Mouse (Mus musculus): ENCODE data around the gene Slc6a1. TPM values are rescaled to one million over a fixed set of nuclear protein-coding genes. Genes with fewer than 3 reads are reported as not detected.
"Not testable (repeated sequence)": the region's sequence is repeated elsewhere in the genome, so short reads cannot be mapped to it uniquely, and the experiment has no call there.

Slc6a1 gene
- polyA plus RNA-seq, 1 experiment from 2014 or later: 0.28 TPM

DNA sequence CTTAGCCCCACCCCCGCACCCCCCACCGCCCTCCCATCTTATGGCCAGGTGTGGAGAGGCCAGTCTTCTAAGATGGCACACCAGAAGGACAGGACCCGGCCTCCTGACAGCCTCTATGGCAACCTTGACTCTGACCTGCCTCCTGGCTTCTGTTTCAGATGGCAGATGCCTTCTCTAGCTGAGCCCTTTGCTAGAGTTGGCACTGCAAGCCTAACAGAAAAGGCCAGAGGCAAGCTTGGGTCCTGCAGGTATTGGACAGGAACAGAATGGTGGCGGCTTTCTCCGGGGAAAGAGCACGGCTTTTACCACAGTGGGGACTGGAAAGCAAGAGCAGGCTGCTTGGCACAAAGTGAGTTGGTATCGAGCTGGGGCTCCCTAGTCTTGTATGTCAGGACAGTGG lies 49.5 kb downstream of the Slc6a1 start:
- Histone ChIP-seq H3K36me3 (no peaks in the 10 kb centered on the region), H3K27ac (no peak overlapping the region), H3K9ac (no peak overlapping the region), H3K27me3 (peaks cover 6% of the 10 kb centered on the region; the same call in 1 of the 2 replicates), H3K4me3 (no peak overlapping the region), H3K9me3 (no peaks in the 10 kb centered on the region), H3K4me1 (peaks cover 10% of the 10 kb centered on the region; the same call in 1 of the 2 replicates), H3K4me2 (no peak overlapping the region)
- ATAC-seq (ENCODE audit: insufficient number of reproducible peaks, low FRiP score, low TSS enrichment, low read depth): no peak
- 83% methylated on average over 7 of the region's 7 CpGs for WGBS

DNA sequence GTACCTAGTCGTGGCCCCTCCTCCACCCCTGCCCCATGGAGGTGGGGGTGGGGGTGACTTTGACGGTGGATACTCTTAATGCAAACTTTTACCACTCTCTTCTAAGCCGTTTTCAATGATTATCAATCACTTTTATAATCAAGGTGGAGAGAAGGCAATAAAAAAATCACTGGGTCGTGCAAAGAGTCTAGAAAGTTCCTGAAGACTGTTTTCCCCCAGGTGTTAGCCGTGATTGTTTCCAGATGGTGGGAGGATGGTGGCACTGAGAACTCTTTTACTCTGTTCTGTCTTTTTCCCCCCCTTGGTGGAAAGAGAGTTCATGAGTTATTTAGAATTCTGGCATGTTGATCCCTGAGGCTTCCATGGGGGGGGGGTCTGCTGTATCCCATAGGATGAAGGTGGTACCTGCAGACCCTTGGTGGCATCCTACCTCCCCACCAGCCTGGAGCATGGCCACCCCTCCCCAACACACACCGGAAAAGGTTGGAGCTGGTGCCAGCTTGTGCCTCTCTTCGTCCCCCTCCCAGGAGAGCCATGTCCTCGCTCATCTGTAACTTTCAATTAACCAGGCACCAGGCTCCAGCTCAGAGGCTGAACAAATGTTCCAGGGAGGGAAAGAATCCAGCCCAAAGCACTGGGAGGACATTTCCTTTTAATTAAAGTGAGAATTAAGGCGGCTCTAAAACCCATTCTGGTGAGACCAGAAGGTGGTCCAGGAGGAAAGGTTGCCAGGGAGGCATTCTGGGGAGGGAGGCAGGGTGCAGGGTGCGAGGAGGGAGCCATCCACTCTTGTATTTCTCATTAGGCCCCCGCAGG lies 53.9 kb downstream of the Slc6a1 start:
- Histone ChIP-seq H3K9ac (no peak overlapping the region), H3K36me3 (no peaks in the 10 kb centered on the region), H3K27me3 (peaks cover 6% of the 10 kb centered on the region; the same call in 1 of the 2 replicates), H3K27ac (no peak overlapping the region), H3K4me3 (no peak overlapping the region), H3K9me3 (no peaks in the 10 kb centered on the region), H3K4me2 (no peak overlapping the region), H3K4me1 (peaks cover 10% of the 10 kb centered on the region; the same call in 1 of the 2 replicates)
- ATAC-seq (ENCODE audit: insufficient number of reproducible peaks, low FRiP score, low TSS enrichment, low read depth): no peak
- WGBS: 19% methylated on average over 11 of the region's 11 CpGs

DNA sequence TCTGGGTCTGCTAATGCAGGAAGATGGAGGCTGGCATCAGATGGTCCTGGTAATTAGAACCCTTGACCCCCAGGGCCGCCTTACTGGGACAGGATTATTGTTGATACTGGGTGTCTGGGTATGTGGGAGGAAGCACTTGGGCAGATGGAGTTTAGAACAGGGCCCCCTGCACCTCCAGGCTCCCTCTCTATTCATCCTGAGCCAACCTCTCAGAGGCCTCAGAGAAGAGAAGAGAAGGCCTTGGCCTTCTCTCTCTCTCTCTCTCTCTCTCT lies 54.4 kb downstream of the Slc6a1 start:
- no peaks in the 10 kb centered on the region for H3K9me3 ChIP-seq
- H3K4me1 ChIP-seq: peaks cover 10% of the 10 kb centered on the region; the same call in 1 of the 2 replicates
- no peak for ATAC-seq (ENCODE audit: insufficient number of reproducible peaks, low FRiP score, low TSS enrichment, low read depth)
- H3K27ac ChIP-seq: no peak overlapping the region
- H3K36me3 ChIP-seq: no peaks in the 10 kb centered on the region
- peaks cover 6% of the 10 kb centered on the region; the same call in 1 of the 2 replicates for H3K27me3 ChIP-seq
- no peak overlapping the region for H3K4me2 ChIP-seq
- no peak overlapping the region for H3K9ac ChIP-seq
- H3K4me3 ChIP-seq: no peak overlapping the region
- WGBS: 23% methylated on average over 1 of the region's 1 CpGs

DNA sequence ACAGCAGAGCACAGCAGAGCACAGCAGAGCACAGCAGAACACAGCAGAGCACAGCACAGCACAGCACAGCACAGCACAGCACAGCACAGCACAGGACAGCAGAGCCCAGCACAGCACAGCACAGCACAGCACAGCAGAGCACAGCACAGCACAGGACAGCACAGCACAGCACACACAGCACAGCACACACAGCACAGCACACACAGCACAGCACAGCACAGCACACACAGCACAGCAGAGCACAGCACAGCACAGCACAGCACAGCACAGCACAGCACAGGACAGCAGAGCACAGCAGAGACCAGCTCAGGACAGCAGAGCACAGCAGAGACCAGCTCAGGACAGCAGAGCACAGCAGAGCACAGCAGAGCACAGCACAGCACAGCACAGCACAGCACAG lies 58.9 kb downstream of the Slc6a1 start:
- not testable (repeated sequence) for H3K4me2 ChIP-seq; H3K4me1 ChIP-seq; H3K36me3 ChIP-seq; H3K9me3 ChIP-seq; H3K4me3 ChIP-seq; ATAC-seq (ENCODE audit: insufficient number of reproducible peaks, low FRiP score, low TSS enrichment, low read depth); H3K9ac ChIP-seq; H3K27ac ChIP-seq
- peaks cover 12% of the 10 kb centered on the region for H3K27me3 ChIP-seq

DNA sequence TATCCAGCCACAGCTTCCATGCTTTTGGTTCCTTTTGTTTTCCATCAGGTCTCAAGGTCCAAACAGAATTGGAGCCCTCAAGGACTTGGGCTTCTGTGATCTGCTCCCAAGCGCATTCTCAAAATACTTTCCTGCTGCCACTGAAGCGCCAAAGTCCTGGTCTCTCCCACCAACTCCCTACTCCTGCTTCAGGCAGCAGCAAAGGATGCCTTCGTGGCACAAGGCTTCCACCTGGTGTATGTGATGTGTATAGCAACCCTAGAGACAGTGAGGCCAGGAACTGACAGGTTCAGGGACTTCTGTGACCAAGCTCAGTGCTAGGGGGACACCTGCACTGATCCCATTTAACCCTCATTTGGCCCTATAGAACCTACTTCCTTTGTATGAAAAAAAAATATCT lies 61.3 kb downstream of the Slc6a1 start:
- H3K4me1 ChIP-seq: no peaks in the 10 kb centered on the region
- H3K4me3 ChIP-seq: no peak overlapping the region
- H3K27me3 ChIP-seq: peaks cover 28% of the 10 kb centered on the region
- no peak overlapping the region for H3K9ac ChIP-seq
- no peaks in the 10 kb centered on the region for H3K9me3 ChIP-seq
- no peak overlapping the region for H3K4me2 ChIP-seq
- H3K27ac ChIP-seq: no peak overlapping the region
- WGBS: 12% methylated on average over 3 of the region's 3 CpGs
- no peaks in the 10 kb centered on the region for H3K36me3 ChIP-seq
- no peak for ATAC-seq (ENCODE audit: insufficient number of reproducible peaks, low FRiP score, low TSS enrichment, low read depth)

DNA sequence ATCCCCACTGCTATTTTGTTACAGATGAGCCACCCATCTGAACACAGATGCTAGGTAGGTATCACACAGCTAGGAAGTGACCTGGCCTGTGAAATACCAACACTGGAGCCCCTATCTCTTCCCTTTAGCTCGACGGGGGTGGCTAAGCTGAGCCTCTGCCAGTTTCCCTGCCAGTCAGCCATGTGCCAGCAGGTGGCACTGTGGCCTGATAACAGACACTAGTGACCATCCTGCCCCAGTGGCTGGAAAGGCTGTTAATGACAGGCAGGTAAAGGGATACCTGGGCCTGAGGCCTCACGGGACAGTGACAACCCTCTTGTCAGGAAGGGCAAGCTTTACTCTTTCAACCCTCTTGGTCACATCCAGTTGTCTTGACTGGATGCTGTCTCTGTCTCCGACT lies 62.7 kb downstream of the Slc6a1 start:
- Histone ChIP-seq H3K36me3 (no peaks in the 10 kb centered on the region), H3K4me2 (no peak overlapping the region), H3K27me3 (peaks cover 28% of the 10 kb centered on the region), H3K27ac (no peak overlapping the region), H3K9ac (no peak overlapping the region), H3K4me3 (no peak overlapping the region), H3K4me1 (no peaks in the 10 kb centered on the region), H3K9me3 (no peaks in the 10 kb centered on the region)
- no peak for ATAC-seq (ENCODE audit: insufficient number of reproducible peaks, low FRiP score, low TSS enrichment, low read depth)
- 36% methylated on average over 4 of the region's 4 CpGs for WGBS

DNA sequence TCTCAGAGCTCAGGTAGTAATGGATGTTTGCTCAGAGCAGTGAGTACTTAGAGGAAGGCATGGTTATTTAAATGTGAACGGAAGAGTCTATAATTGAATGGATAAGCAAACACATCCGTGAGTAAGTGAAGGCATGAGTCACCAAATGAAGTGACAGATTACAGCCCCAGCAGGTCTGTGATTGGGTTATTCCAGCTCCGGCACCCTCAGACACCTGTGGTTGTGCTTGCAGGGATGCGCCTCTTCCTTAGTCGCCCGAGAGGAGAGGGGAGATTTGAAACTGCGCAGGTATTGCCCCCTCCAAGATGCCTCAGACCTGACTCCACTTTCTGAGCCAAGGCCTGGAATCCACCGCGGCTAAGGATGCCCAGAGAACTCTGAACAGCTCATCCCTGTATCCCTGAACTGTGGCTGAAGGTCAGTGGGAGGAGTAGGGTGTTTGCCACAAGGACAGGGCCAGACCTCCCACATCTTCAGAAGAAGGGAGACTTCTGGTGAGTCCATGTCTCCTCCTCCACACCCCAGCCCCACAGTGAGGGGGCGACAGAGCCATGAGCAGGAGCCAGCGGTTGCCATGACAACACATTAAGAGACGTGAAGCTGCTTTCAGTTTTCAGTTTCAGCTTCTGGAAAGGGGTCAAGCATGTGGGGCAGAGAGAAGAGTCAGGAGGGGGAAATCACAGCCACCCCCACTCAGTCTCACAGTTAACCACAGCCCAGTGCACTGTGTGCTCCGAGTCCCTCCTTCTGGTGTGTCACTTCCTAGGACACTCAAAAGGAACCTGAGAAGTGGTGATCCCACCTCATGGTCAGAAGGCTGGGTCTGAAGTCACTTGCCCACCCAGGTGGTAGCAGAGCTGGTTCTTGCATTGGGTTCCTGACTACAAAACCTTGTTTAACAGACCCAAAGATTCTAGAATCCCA lies 65.7 kb downstream of the Slc6a1 start:
- no peak for ATAC-seq (ENCODE audit: insufficient number of reproducible peaks, low FRiP score, low TSS enrichment, low read depth)
- no peaks in the 10 kb centered on the region for H3K4me1 ChIP-seq
- peaks cover 28% of the 10 kb centered on the region for H3K27me3 ChIP-seq
- H3K27ac ChIP-seq: no peak overlapping the region
- no peak overlapping the region for H3K9ac ChIP-seq
- H3K4me3 ChIP-seq: no peak overlapping the region
- no peaks in the 10 kb centered on the region for H3K36me3 ChIP-seq
- 46% methylated on average over 13 of the region's 13 CpGs for WGBS
- H3K4me2 ChIP-seq: no peak overlapping the region
- no peaks in the 10 kb centered on the region for H3K9me3 ChIP-seq

DNA sequence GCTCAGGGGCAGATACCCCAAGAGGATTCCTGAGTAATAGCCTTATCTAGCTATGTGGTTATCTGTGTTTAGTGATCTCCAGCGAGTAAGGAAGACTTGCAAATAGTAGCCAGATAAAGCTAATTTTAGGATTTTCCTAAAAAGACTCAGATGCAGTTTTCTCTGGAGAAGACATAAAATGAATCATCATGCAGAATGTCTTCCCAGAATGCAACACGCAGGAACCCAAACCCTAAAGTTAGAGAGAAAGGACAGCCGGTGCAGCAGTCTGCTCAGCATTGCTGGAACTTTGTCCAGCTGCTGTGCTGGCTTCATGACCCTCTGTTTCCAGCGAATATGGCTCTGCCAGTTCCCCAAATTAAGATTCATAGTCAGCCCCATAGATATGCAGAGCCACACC lies 72.2 kb downstream of the Slc6a1 start:
- H3K9me3 ChIP-seq: no peaks in the 10 kb centered on the region
- WGBS: 77% methylated on average over 4 of the region's 4 CpGs

DNA sequence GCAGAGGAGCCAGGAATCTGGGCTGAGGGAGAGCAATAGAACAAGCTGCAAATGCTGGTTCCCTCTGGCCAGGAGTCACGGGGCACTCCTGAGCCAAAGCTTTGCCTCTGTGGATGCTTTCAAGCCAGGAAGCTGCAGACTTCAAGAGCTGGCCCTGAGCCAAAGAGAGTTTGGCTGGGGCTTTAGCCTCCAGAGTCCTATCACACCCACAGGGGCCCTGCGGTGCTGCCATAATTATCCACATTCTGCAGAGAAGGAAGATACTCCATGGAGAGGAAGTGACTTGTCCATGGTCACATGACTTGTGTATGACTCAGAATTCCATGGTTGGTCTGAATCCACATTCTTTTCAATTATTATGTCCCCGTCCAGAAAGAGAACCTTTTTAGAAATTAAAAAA lies 75.7 kb downstream of the Slc6a1 start:
- Histone ChIP-seq H3K36me3 (no peaks in the 10 kb centered on the region), H3K9me3 (no peaks in the 10 kb centered on the region), H3K27ac (no peak overlapping the region), H3K4me1 (no peaks in the 10 kb centered on the region), H3K4me3 (no peak overlapping the region), H3K9ac (no peak overlapping the region), H3K4me2 (no peak overlapping the region), H3K27me3 (no peaks in the 10 kb centered on the region)
- no peak for ATAC-seq (ENCODE audit: insufficient number of reproducible peaks, low FRiP score, low TSS enrichment, low read depth)
- 50% methylated on average over 3 of the region's 3 CpGs for WGBS

More for the DNA sequence above, 72.2 kb downstream of the Slc6a1 start:
- Histone ChIP-seq H3K9ac (no peak overlapping the region), H3K4me1 (no peaks in the 10 kb centered on the region), H3K27me3 (no peaks in the 10 kb centered on the region), H3K27ac (no peak overlapping the region), H3K4me2 (no peak overlapping the region), H3K4me3 (no peak overlapping the region), H3K36me3 (no peaks in the 10 kb centered on the region)
- no peak for ATAC-seq (ENCODE audit: insufficient number of reproducible peaks, low FRiP score, low TSS enrichment, low read depth)

DNA sequence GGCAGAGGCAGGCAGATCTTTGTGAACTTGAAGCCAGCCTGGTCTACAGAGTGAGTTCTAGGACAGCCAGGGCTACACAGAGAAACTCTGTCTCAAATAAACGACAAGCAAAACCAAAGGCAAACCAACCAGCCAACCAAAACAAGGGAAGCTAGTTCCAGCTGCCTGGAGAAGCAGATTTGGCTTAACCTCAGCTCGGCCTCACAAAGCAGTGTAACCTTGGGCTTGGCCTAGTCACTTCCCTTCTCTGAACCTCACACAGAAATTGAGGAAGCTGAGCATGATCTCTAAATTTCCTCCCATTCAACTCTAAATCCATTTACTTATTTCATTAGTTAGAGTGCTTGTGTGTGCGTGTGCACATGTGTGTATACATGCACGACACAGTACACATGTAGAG lies 79.9 kb downstream of the Slc6a1 start:
- H3K36me3 ChIP-seq: no peaks in the 10 kb centered on the region
- 69% methylated on average over 4 of the region's 4 CpGs for WGBS
- H3K4me1 ChIP-seq: no peaks in the 10 kb centered on the region
- no peaks in the 10 kb centered on the region for H3K27me3 ChIP-seq
- no peak overlapping the region for H3K4me2 ChIP-seq
- no peak for ATAC-seq (ENCODE audit: insufficient number of reproducible peaks, low FRiP score, low TSS enrichment, low read depth)
- H3K9me3 ChIP-seq: no peaks in the 10 kb centered on the region
- H3K4me3 ChIP-seq: no peak overlapping the region
- no peak overlapping the region for H3K9ac ChIP-seq
- no peak overlapping the region for H3K27ac ChIP-seq

DNA sequence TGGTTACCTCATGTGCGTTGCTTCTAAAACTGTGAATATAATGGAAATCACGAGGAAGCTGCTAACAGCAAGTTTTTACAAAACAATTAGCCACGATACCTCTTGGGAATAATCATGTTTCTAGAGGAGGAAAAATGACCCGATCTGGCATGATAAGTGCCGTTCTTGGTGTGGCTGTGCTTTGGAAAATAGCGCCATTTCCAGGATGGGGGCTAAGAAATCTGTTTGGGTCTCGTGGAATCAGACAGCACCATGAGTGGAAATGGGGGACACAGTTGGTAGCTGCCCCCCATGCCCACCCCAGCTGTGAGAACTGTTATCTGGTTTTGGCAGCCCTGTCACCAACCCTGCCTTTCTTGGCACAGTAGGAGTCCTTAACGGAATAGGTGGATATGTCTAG lies 81.3 kb downstream of the Slc6a1 start:
- H3K4me3 ChIP-seq: no peak overlapping the region
- H3K27ac ChIP-seq: no peak overlapping the region
- no peaks in the 10 kb centered on the region for H3K36me3 ChIP-seq
- no peak overlapping the region for H3K4me2 ChIP-seq
- H3K9me3 ChIP-seq: no peaks in the 10 kb centered on the region
- 75% methylated on average over 8 of the region's 8 CpGs for WGBS
- H3K27me3 ChIP-seq: no peaks in the 10 kb centered on the region
- ATAC-seq (ENCODE audit: insufficient number of reproducible peaks, low FRiP score, low TSS enrichment, low read depth): no peak
- H3K4me1 ChIP-seq: no peaks in the 10 kb centered on the region
- H3K9ac ChIP-seq: no peak overlapping the region

DNA sequence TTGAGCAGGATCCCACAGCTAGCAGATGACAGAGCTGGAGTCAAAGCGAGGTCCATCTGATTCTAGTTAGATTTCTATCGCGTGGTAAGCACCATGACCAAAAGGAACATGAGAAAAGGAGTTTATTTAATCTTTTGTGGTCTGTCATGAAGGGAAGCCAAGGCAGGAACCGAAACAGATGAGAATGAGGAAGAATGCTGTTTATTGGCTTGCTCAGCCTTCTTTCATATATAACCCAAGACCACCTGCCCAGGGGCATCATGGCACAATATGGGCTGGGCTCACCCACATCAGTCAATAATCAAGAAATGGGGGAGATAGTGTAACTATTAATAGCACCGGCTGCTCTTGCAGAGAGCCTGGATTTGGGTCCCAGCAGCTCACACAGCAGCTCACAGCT lies 82.3 kb downstream of the Slc6a1 start:
- Histone ChIP-seq H3K4me3 (no peak overlapping the region), H3K4me2 (no peak overlapping the region), H3K9ac (no peak overlapping the region), H3K27me3 (0 out of 2 replicates have a peak, but pooled peaks cover 4% of the 10 kb centered on the region), H3K36me3 (no peaks in the 10 kb centered on the region), H3K4me1 (no peaks in the 10 kb centered on the region), H3K9me3 (no peaks in the 10 kb centered on the region), H3K27ac (no peak overlapping the region)
- WGBS: 56% methylated on average over 5 of the region's 5 CpGs
- ATAC-seq (ENCODE audit: insufficient number of reproducible peaks, low FRiP score, low TSS enrichment, low read depth): no peak

Data from limb, embryonic 15.5 days (tissue).